In the genomic region with DNA sequence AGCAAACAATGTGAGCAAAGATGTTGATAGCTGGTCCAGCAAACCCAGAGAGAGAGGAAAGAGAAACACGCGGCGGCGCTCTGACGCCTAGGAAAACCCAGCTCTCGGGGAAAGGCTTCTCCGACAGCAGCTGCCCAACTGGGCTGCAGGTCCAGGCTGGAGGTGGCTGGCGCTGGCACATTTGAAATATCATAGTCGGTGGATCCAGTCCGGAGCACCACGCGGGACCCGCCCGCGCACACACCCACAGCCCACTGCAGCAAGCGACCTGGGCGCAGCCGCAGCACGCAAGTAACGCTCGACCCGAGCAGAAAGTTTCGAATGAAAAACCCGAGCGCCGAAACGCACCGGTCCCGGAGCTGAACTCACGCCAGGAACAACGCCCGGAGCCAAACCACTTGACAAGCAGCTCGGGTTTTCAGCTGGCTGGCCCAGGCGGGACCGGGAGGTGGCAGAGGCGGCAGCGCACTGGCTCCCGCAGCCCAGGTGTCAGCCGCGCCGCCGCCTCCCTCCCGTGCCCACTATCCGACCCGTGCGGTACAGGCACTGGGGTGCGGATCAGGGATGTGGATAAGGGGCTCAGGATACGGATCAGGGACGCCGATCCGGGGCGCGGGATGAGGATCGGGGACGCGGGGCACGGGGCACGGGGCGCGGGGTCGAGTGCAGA, we compare ENCODE assay signal across 8 mouse cellular contexts. TPM values are rescaled to one million over a fixed set of nuclear protein-coding genes. Genes with fewer than 3 reads are reported as not detected.
DNase-seq lines count a peak whose midpoint lies in the region; ATAC-seq and TF ChIP-seq lines count a peak whose summit lies in the region.

No protein-coding gene starts in this region.

- H3K4me1 ChIP-seq in MEL (ENCODE audit: control insufficient read depth in 1 of 2, insufficient read depth in 2 of 2, low read length in 2 of 2), result peaks cover 2 to 5% of the 10 kb centered on the region in 2 experiments; a peak in 2 of 4 replicates
- H3K4me1 ChIP-seq in cerebellum, adult 2 months (ENCODE audit: control insufficient read depth, insufficient read depth, low read length), result no peaks in the 10 kb centered on the region
- H3K4me1 ChIP-seq in hindbrain, embryonic 10.5 days (replicated peaks), result peaks cover 8% of the 10 kb centered on the region; the same call in 1 of the 2 replicates

- WGBS in cerebellum, adult 2 months, result 1% methylated on average over 61 of the region's 61 CpGs
- WGBS in hindbrain, embryonic 10.5 days, result under 1% methylated on average over 61 of the region's 61 CpGs

- peaks cover 0 to 10% of the 10 kb centered on the region in 2 experiments; a peak in 2 of 4 replicates for H3K36me3 ChIP-seq in MEL (ENCODE audit: control insufficient read depth in 1 of 2, insufficient read depth in 2 of 2, low read length in 2 of 2)
- 0 out of 2 replicates have a peak, but pooled peaks cover 6% of the 10 kb centered on the region for H3K36me3 ChIP-seq in hindbrain, embryonic 10.5 days

- H3K27ac ChIP-seq in MEL (ENCODE audit: control insufficient read depth, low read depth, low read length), result peak overlapping the region; percentile 1; the same call in 1 of the 2 replicates
- H3K27ac ChIP-seq in cerebellum, adult 2 months (ENCODE audit: insufficient read depth, low read length), result no peak overlapping the region
- peak overlapping the region; percentile 94 for H3K27ac ChIP-seq in hindbrain, embryonic 10.5 days

- ATAC-seq in frontal cortex, adult (ENCODE audit: low TSS enrichment), result peak; percentile 82

- H3K4me3 ChIP-seq in MEL (ENCODE audit: control insufficient read depth in 1 of 2, insufficient read depth in 1 of 2, low read depth in 2 of 2, low read length in 2 of 2), result peak overlapping the region; percentile 73 to 100
- H3K4me3 ChIP-seq in cerebellum, adult 2 months (replicated peaks; ENCODE audit: insufficient read depth, low read depth, low read length), result peak overlapping the region; percentile 51
- peak overlapping the region; percentile 95 for H3K4me3 ChIP-seq in hindbrain, embryonic 10.5 days

- TF ChIP-seq POLR2A in MEL (IDR thresholded peaks at IDR 0.05; ENCODE audit: control insufficient read depth in 1 of 2, insufficient read depth in 1 of 2, low read depth in 1 of 2, low read length in 2 of 2, poor library complexity in 1 of 2), result peak in 1 of 2 experiments; percentile 16; a peak in 1 of 4 replicates
- TF ChIP-seq POLR2A in cerebellum, adult 2 months (IDR thresholded peaks at IDR 0.05; ENCODE audit: borderline replicate concordance, insufficient read depth, low read length), result no peak

- TF ChIP-seq EP300 in MEL (IDR thresholded peaks at IDR 0.05; ENCODE audit: low read depth in 1 of 2, low read length in 2 of 2), result no peak

- H3K27me3 ChIP-seq in MEL (ENCODE audit: control insufficient read depth in 1 of 2, insufficient read depth in 2 of 2, low read length in 2 of 2), result no peaks in the 10 kb centered on the region
- no peaks in the 10 kb centered on the region for H3K27me3 ChIP-seq in cerebellum, adult 2 months (ENCODE audit: control insufficient read depth, insufficient read depth, low read length)
- peaks cover 3% of the 10 kb centered on the region; the same call in 1 of the 2 replicates for H3K27me3 ChIP-seq in hindbrain, embryonic 10.5 days (ENCODE audit: insufficient read depth, poor library complexity, severe bottlenecking)

- H3K79me2 ChIP-seq in MEL (ENCODE audit: control insufficient read depth, insufficient read depth, low read length, poor library complexity), result peaks cover 5% of the 10 kb centered on the region

- H3K9ac ChIP-seq in MEL (ENCODE audit: control insufficient read depth, low read depth, low read length, poor library complexity, severe bottlenecking), result peak overlapping the region; percentile 72

- DNase-seq in MEL (ENCODE audit: low read depth, low spot score), result peak; percentile 86
- DNase-seq in cerebellum, adult 2 months, result peak; percentile 62 to 69
- DNase-seq in hindbrain, embryonic 10.5 days (ENCODE audit: low spot score), result peak; percentile 68
- peak; percentile 46 to 47 for DNase-seq in layer of hippocampus, postnatal 25 days (ENCODE audit: extremely low spot score in 1 of 2, low spot score in 1 of 2)
- DNase-seq in lung, postnatal 25 days (ENCODE audit: low spot score), result peak; percentile 54
- DNase-seq in retina, embryonic 14.5 days (ENCODE audit: low spot score), result peak; percentile 73
- DNase-seq in thymus, postnatal 4 days, result peak; percentile 75

- H3K9me3 ChIP-seq in MEL (replicated peaks; ENCODE audit: insufficient read depth, low read length), result no peaks in the 10 kb centered on the region
- H3K9me3 ChIP-seq in hindbrain, embryonic 10.5 days, result no peaks in the 10 kb centered on the region

- peak in 2 of 3 experiments; percentile 44 to 58; a peak in 4 of 6 replicates for TF ChIP-seq CTCF in MEL (IDR thresholded peaks at IDR 0.05 in 2 of 3, conservative IDR thresholded peaks at IDR 0.05 in 1 of 3; ENCODE audit: control insufficient read depth in 1 of 3, insufficient read depth in 1 of 3, low read depth in 2 of 3, low read length in 3 of 3, poor library complexity in 1 of 3, severe bottlenecking in 1 of 3)
- 0 out of 2 replicates have a peak, but pooled peaks have one; percentile 16 for TF ChIP-seq CTCF in cerebellum, adult 2 months (IDR thresholded peaks at IDR 0.05; ENCODE audit: borderline replicate concordance, insufficient read depth, low read depth, low read length)

- peak; percentile 32 for TF ChIP-seq RAD21 in MEL (IDR thresholded peaks at IDR 0.05; ENCODE audit: low read depth, low read length)

TF ChIP-seq in MEL, 35 proteins besides CTCF, POLR2A, EP300 and RAD21:
- TF ChIP-seq ELF1 (IDR thresholded peaks at IDR 0.05; ENCODE audit: low read depth, low read length), result no peak
- TF ChIP-seq UBTF (IDR thresholded peaks at IDR 0.05; ENCODE audit: borderline replicate concordance, insufficient read depth, low read depth, low read length), result 0 out of 2 replicates have a peak, but pooled peaks have one; percentile 58
- no peak for TF ChIP-seq CHD2 (IDR thresholded peaks at IDR 0.05; ENCODE audit: low read length)
- peak; percentile 43 for TF ChIP-seq SMC3 (IDR thresholded peaks at IDR 0.05; ENCODE audit: low read depth, low read length)
- TF ChIP-seq MXI1 (IDR thresholded peaks at IDR 0.05; ENCODE audit: low read depth, low read length), result peak; percentile 89
- peak; percentile 59 for TF ChIP-seq NRF1 (IDR thresholded peaks at IDR 0.05; ENCODE audit: insufficient read depth, low read depth, low read length, poor library complexity, severe bottlenecking)
- TF ChIP-seq TBP (IDR thresholded peaks at IDR 0.05; ENCODE audit: low read depth, low read length), result 0 out of 2 replicates have a peak, but pooled peaks have one; percentile 34
- TF ChIP-seq MYC (IDR thresholded peaks at IDR 0.05; ENCODE audit: low read depth, low read length), result peak; percentile 76; the same call in 1 of the 2 replicates
- 0 out of 2 replicates have a peak, but pooled peaks have one; percentile 6 for TF ChIP-seq TCF12 (IDR thresholded peaks at IDR 0.05; ENCODE audit: low read depth, low read length)
- no peak for TF ChIP-seq MAZ (IDR thresholded peaks at IDR 0.05; ENCODE audit: low read depth, low read length)
- 0 out of 2 replicates have a peak, but pooled peaks have one; percentile 18 for TF ChIP-seq CHD1 (IDR thresholded peaks at IDR 0.05; ENCODE audit: low read depth, low read length)
- peak; percentile 15 for TF ChIP-seq ZC3H11A (IDR thresholded peaks at IDR 0.05; ENCODE audit: low read depth, low read length)
- TF ChIP-seq ZKSCAN1 (IDR thresholded peaks at IDR 0.05; ENCODE audit: low read depth, low read length), result peak; percentile 19; the same call in 1 of the 2 replicates
- TF ChIP-seq SIN3A (IDR thresholded peaks at IDR 0.05; ENCODE audit: low read length), result peak; percentile 84
- TF ChIP-seq MAX (IDR thresholded peaks at IDR 0.05; ENCODE audit: low read length), result peak; percentile 75
TF ChIP-seq in MEL: peak in this region for 12.

RNA-seq across cellular contexts. Expression of a gene that starts 9.5 kb away (rescaled TPM):
- total RNA-seq in MEL (2012; rRNA removed), result 11.2 and 13.3 TPM in 2 replicates
- polyA plus RNA-seq in MEL (2012; ENCODE audit: insufficient read depth in 1 of 2, insufficient read length in 2 of 2, low read depth in 1 of 2, low replicate concordance in 2 of 2, missing spikeins in 1 of 2), result 10 to 100 TPM; 16.9 to 41.7 TPM
- 71.3 and 72.3 TPM in 2 replicates for polyA plus RNA-seq in cerebellum, adult 2 months (2012; rRNA removed)
- polyA plus RNA-seq in hindbrain, embryonic 10.5 days (2016; fragmentation: Nextera tagmentation; extraction: Ambion mirVana), result 49.7 and 52.3 TPM in 2 replicates
- total RNA-seq in layer of hippocampus, postnatal 25 days (2021), result 100 to 1,000 TPM; 142 to 149 TPM
